Mouse (Mus musculus) olfactory bulb, adult 2 months (tissue): ENCODE data around the gene Rasgef1b.

Experiments
- CTCF ChIP-seq: fragments of 200-500 bp; IDR thresholded peaks from 2 replicates; pipeline ENCODE4 v1.5.1; 2012; ENCODE audit warnings: low read depth, mild to moderate bottlenecking, low read length, moderate library complexity; ENCODE audit not compliant: insufficient read depth
- POLR2A ChIP-seq: fragments of 200-500 bp; IDR thresholded peaks from 2 replicates; pipeline ENCODE4 v1.6.1; 2012; ENCODE audit warnings: mild to moderate bottlenecking, low read depth, low read length, moderate library complexity; ENCODE audit not compliant: insufficient read depth

DNA sequence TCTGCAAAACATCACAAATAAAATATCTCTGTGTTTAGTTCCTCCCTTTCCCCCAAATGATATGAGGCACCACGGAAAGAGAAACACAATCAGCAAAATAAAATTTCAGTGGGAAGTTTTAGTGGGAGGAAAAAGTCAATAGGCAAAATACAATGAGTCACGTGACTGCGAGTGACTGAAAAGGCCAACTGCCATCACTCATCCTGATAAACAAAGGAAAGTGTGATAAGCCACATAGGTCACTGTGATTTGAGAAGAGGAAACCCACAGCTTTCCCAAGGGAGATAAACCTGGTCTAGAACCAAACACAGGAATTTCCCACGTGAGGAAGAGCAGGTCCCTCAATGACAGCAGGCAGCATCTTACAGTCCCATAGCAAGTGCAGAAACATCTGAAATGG, 213.1 kb downstream of the Rasgef1b start:
- TF ChIP-seq CTCF (no peak), POLR2A (no peak)
